Mouse (Mus musculus): Measurements from ENCODE around the gene Angptl2. TPM values are rescaled to one million over a fixed set of nuclear protein-coding genes. Genes with fewer than 3 reads are reported as not detected.

The Angptl2 gene
- polyA plus RNA-seq, 1 experiment from 2014 or later = 36.8 TPM

GRCm38 (mm10) chr2:33222480-33222879, 6.6 kb downstream of the Angptl2 start:
- WGBS = 82% methylated on average over 6 of the region's 6 CpGs
- peaks cover 31% of the 10 kb centered on the region for H3K4me1 ChIP-seq (replicated peaks)

GRCm38 (mm10) chr2:33223656-33224358, 7.9 kb downstream of the Angptl2 start:
- no peaks in the 10 kb centered on the region for H3K36me3 ChIP-seq
- no peak overlapping the region for H3K9ac ChIP-seq
- H3K27ac ChIP-seq = no peak overlapping the region
- no peak overlapping the region for H3K4me2 ChIP-seq (replicated peaks)
- no peaks in the 10 kb centered on the region for H3K9me3 ChIP-seq
- no peaks in the 10 kb centered on the region for H3K27me3 ChIP-seq (replicated peaks)
- no peak for ATAC-seq
- no peak overlapping the region for H3K4me3 ChIP-seq (replicated peaks)
- WGBS = 67% methylated on average over 10 of the region's 10 CpGs
- H3K4me1 ChIP-seq (replicated peaks) = peaks cover 22% of the 10 kb centered on the region

More at GRCm38 (mm10) chr2:33222480-33222879, 6.6 kb downstream of the Angptl2 start:
- no peak for ATAC-seq
- Histone ChIP-seq H3K27ac (no peak overlapping the region), H3K9ac (no peak overlapping the region), H3K36me3 (no peaks in the 10 kb centered on the region), H3K4me2 (replicated peaks) (no peak overlapping the region), H3K4me3 (replicated peaks) (no peak overlapping the region), H3K9me3 (no peaks in the 10 kb centered on the region), H3K27me3 (replicated peaks) (no peaks in the 10 kb centered on the region)

GRCm38 (mm10) chr2:33225921-33226320, 10.1 kb downstream of the Angptl2 start:
- Histone ChIP-seq H3K9ac (no peak overlapping the region), H3K27ac (no peak overlapping the region), H3K36me3 (no peaks in the 10 kb centered on the region), H3K9me3 (no peaks in the 10 kb centered on the region), H3K4me2 (replicated peaks) (no peak overlapping the region), H3K4me3 (replicated peaks) (no peak overlapping the region), H3K27me3 (replicated peaks) (no peaks in the 10 kb centered on the region), H3K4me1 (replicated peaks) (0 out of 2 replicates have a peak, but pooled peaks cover 4% of the 10 kb centered on the region)
- WGBS = 88% methylated on average over 7 of the region's 7 CpGs
- ATAC-seq = no peak

GRCm38 (mm10) chr2:33228077-33228476, 12.2 kb downstream of the Angptl2 start:
- Histone ChIP-seq H3K27ac (no peak overlapping the region), H3K4me3 (replicated peaks) (no peak overlapping the region), H3K4me1 (replicated peaks) (0 out of 2 replicates have a peak, but pooled peaks cover 2% of the 10 kb centered on the region), H3K36me3 (no peaks in the 10 kb centered on the region), H3K4me2 (replicated peaks) (no peak overlapping the region), H3K9ac (no peak overlapping the region), H3K9me3 (no peaks in the 10 kb centered on the region), H3K27me3 (replicated peaks) (no peaks in the 10 kb centered on the region; the same call in 1 of the 2 replicates)
- ATAC-seq = no peak
- WGBS = 89% methylated on average over 11 of the region's 11 CpGs

GRCm38 (mm10) chr2:33228551-33228950, 12.7 kb downstream of the Angptl2 start:
- Histone ChIP-seq H3K9me3 (no peaks in the 10 kb centered on the region), H3K9ac (no peak overlapping the region), H3K4me1 (replicated peaks) (0 out of 2 replicates have a peak, but pooled peaks cover 2% of the 10 kb centered on the region), H3K27me3 (replicated peaks) (no peaks in the 10 kb centered on the region; the same call in 1 of the 2 replicates), H3K27ac (no peak overlapping the region), H3K4me2 (replicated peaks) (no peak overlapping the region), H3K4me3 (replicated peaks) (no peak overlapping the region), H3K36me3 (no peaks in the 10 kb centered on the region)
- ATAC-seq = no peak
- WGBS = 89% methylated on average over 15 of the region's 15 CpGs

GRCm38 (mm10) chr2:33230701-33231100, 14.8 kb downstream of the Angptl2 start:
- Histone ChIP-seq H3K27me3 (replicated peaks) (no peaks in the 10 kb centered on the region; the same call in 1 of the 2 replicates), H3K4me3 (replicated peaks) (no peak overlapping the region), H3K4me2 (replicated peaks) (no peak overlapping the region), H3K9ac (no peak overlapping the region), H3K36me3 (no peaks in the 10 kb centered on the region), H3K9me3 (no peaks in the 10 kb centered on the region), H3K4me1 (replicated peaks) (0 out of 2 replicates have a peak, but pooled peaks cover 2% of the 10 kb centered on the region), H3K27ac (no peak overlapping the region)
- ATAC-seq = no peak
- WGBS = 50% methylated on average over 10 of the region's 10 CpGs

GRCm38 (mm10) chr2:33231788-33232187, 15.9 kb downstream of the Angptl2 start:
- 87% methylated on average over 2 of the region's 2 CpGs for WGBS
- H3K36me3 ChIP-seq = no peaks in the 10 kb centered on the region
- 0 out of 2 replicates have a peak, but pooled peaks cover 2% of the 10 kb centered on the region for H3K4me1 ChIP-seq (replicated peaks)
- no peak overlapping the region for H3K27ac ChIP-seq
- no peaks in the 10 kb centered on the region; the same call in 1 of the 2 replicates for H3K27me3 ChIP-seq (replicated peaks)
- H3K9me3 ChIP-seq = no peaks in the 10 kb centered on the region
- H3K4me3 ChIP-seq (replicated peaks) = no peak overlapping the region
- H3K4me2 ChIP-seq (replicated peaks) = no peak overlapping the region
- no peak for ATAC-seq
- no peak overlapping the region for H3K9ac ChIP-seq

GRCm38 (mm10) chr2:33232782-33233570, 17.1 kb downstream of the Angptl2 start:
- H3K9me3 ChIP-seq = no peaks in the 10 kb centered on the region
- no peaks in the 10 kb centered on the region for H3K36me3 ChIP-seq
- H3K9ac ChIP-seq = no peak overlapping the region
- no peaks in the 10 kb centered on the region; the same call in 1 of the 2 replicates for H3K27me3 ChIP-seq (replicated peaks)
- WGBS = 75% methylated on average over 6 of the region's 6 CpGs
- H3K4me1 ChIP-seq (replicated peaks) = no peaks in the 10 kb centered on the region
- ATAC-seq = no peak
- H3K4me2 ChIP-seq (replicated peaks) = no peak overlapping the region
- no peak overlapping the region for H3K27ac ChIP-seq
- H3K4me3 ChIP-seq (replicated peaks) = no peak overlapping the region

- Histone ChIP-seq H3K4me3 (replicated peaks) (no peak overlapping the region), H3K27ac (no peak overlapping the region), H3K4me1 (replicated peaks) (no peaks in the 10 kb centered on the region), H3K4me2 (replicated peaks) (no peak overlapping the region), H3K36me3 (no peaks in the 10 kb centered on the region), H3K9ac (no peak overlapping the region), H3K9me3 (no peaks in the 10 kb centered on the region), H3K27me3 (replicated peaks) (no peaks in the 10 kb centered on the region; the same call in 1 of the 2 replicates)
- no peak for ATAC-seq
- WGBS = 69% methylated on average over 5 of the region's 5 CpGs
Observed at GRCm38 (mm10) chr2:33233856-33234255, 18.0 kb downstream of the Angptl2 start.

- no peak overlapping the region for H3K27ac ChIP-seq
Observed at GRCm38 (mm10) chr2:33234848-33235247, 19.0 kb downstream of the Angptl2 start.

GRCm38 (mm10) chr2:33237581-33237980, 21.7 kb downstream of the Angptl2 start:
- H3K36me3 ChIP-seq = no peaks in the 10 kb centered on the region
- no peak overlapping the region for H3K4me2 ChIP-seq (replicated peaks)
- no peak overlapping the region for H3K27ac ChIP-seq
- H3K9ac ChIP-seq = no peak overlapping the region
- H3K4me1 ChIP-seq (replicated peaks) = no peaks in the 10 kb centered on the region
- WGBS = 89% methylated on average over 6 of the region's 6 CpGs
- H3K27me3 ChIP-seq (replicated peaks) = no peaks in the 10 kb centered on the region
- ATAC-seq = no peak
- no peak overlapping the region for H3K4me3 ChIP-seq (replicated peaks)
- no peaks in the 10 kb centered on the region for H3K9me3 ChIP-seq

More at GRCm38 (mm10) chr2:33234848-33235247, 19.0 kb downstream of the Angptl2 start:
- Histone ChIP-seq H3K9ac (no peak overlapping the region), H3K36me3 (no peaks in the 10 kb centered on the region), H3K9me3 (no peaks in the 10 kb centered on the region), H3K4me2 (replicated peaks) (no peak overlapping the region), H3K4me1 (replicated peaks) (no peaks in the 10 kb centered on the region), H3K4me3 (replicated peaks) (no peak overlapping the region), H3K27me3 (replicated peaks) (no peaks in the 10 kb centered on the region; the same call in 1 of the 2 replicates)
- WGBS = 79% methylated on average over 4 of the region's 4 CpGs
- ATAC-seq = no peak

- Histone ChIP-seq H3K4me1 (replicated peaks) (peaks cover 3% of the 10 kb centered on the region; the same call in 1 of the 2 replicates), H3K27me3 (replicated peaks) (no peaks in the 10 kb centered on the region), H3K9me3 (no peaks in the 10 kb centered on the region), H3K4me3 (replicated peaks) (no peak overlapping the region), H3K36me3 (peaks cover 5% of the 10 kb centered on the region; the same call in 1 of the 2 replicates), H3K27ac (no peak overlapping the region), H3K4me2 (replicated peaks) (no peak overlapping the region), H3K9ac (no peak overlapping the region)
- 75% methylated on average over 6 of the region's 6 CpGs for WGBS
- ATAC-seq = no peak
Observed at GRCm38 (mm10) chr2:33244880-33245279, 29.0 kb downstream of the Angptl2 start.

Measured in intestine, embryonic 15.5 days (tissue).